In the genomic region with DNA sequence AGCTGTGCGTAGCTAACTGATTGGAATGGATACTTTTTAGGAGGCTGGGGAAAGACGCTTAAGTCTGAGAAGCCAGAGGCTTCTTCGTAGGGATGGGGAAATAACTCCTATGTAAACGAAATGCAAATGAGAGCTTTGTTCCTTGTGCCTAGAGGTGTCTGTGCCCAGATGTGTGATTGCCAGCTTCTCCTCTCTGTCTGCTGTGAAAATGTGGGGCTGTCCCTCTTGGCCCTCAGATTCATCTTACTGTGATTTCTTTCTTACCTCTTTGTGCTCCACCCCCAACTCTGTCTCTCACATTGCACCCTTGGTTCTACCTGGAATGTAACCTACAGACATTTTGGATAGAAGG, we compare ENCODE assay signal across 8 mouse cellular contexts. TPM values are rescaled to one million over a fixed set of nuclear protein-coding genes. Genes with fewer than 3 reads are reported as not detected.
DNase-seq lines count a peak whose midpoint lies in the region; ATAC-seq and TF ChIP-seq lines count a peak whose summit lies in the region.

No protein-coding gene starts in this region.

- H3K79me2 ChIP-seq in heart, adult 2 months (replicated peaks; ENCODE audit: control insufficient read depth, insufficient read depth, low read length), result no peaks in the 10 kb centered on the region

- peak overlapping the region; percentile 94 for H3K4me2 ChIP-seq in forebrain, embryonic 15.5 days (replicated peaks)
- peak overlapping the region; percentile 97 for H3K4me2 ChIP-seq in liver, embryonic 15.5 days

- no peak for TF ChIP-seq EP300 in heart, adult 2 months (IDR thresholded peaks at IDR 0.05; ENCODE audit: insufficient read depth, low read depth, low read length)

- H3K27ac ChIP-seq in heart, adult 2 months, result peak overlapping the region; percentile 99
- H3K27ac ChIP-seq in forebrain, embryonic 15.5 days (replicated peaks), result no peak overlapping the region
- H3K27ac ChIP-seq in liver, embryonic 15.5 days (replicated peaks), result no peak overlapping the region

- DNase-seq in heart, adult 2 months, result no peak
- no peak for DNase-seq in heart, adult 8-10 months (ENCODE audit: low spot score)
- DNase-seq in A20 (ENCODE audit: low read depth, low spot score), result peak; percentile 88
- DNase-seq in thymus, postnatal 0 days (ENCODE audit: low spot score), result no peak
- DNase-seq in gastrocnemius, adult 8-10 months (ENCODE audit: low spot score in 2 of 2), result no peak
- DNase-seq in cerebellum, adult 11 months, result no peak

- ATAC-seq in forebrain, embryonic 15.5 days (replicated peaks), result no peak
- ATAC-seq in liver, embryonic 15.5 days (ENCODE audit: insufficient read depth), result no peak

- no peaks in the 10 kb centered on the region for H3K27me3 ChIP-seq in heart, adult 2 months (ENCODE audit: control insufficient read depth, insufficient read depth, low read length)
- peaks cover 5% of the 10 kb centered on the region; the same call in 1 of the 2 replicates for H3K27me3 ChIP-seq in forebrain, embryonic 15.5 days
- peaks cover 37% of the 10 kb centered on the region for H3K27me3 ChIP-seq in liver, embryonic 15.5 days

- intact Hi-C loops in heart, adult 2 months (cut with DNase I), result loop anchor here (2.0 to 5.0 kb wide), 2 partner anchors 62 to 91 kb away; no protein-coding TSS in a partner anchor

- peak overlapping the region; percentile 40; the same call in 1 of the 2 replicates for H3K9ac ChIP-seq in heart, adult 2 months (ENCODE audit: low read depth, low read length)
- H3K9ac ChIP-seq in forebrain, embryonic 15.5 days (replicated peaks), result peak overlapping the region; percentile 32; the same call in 1 of the 2 replicates
- H3K9ac ChIP-seq in liver, embryonic 15.5 days, result peak overlapping the region; percentile 63

- under 1% methylated on average over 4 of the region's 4 CpGs for WGBS in heart, adult 2 months
- 0% methylated on average over 4 of the region's 4 CpGs for WGBS in forebrain, embryonic 15.5 days
- WGBS in liver, embryonic 15.5 days (ENCODE audit: insufficient replicate concordance), result under 1% methylated on average over 4 of the region's 4 CpGs

- no peak for TF ChIP-seq POLR2A in heart, adult 2 months (IDR thresholded peaks at IDR 0.05; ENCODE audit: insufficient read depth, low read depth, low read length)

- H3K9me3 ChIP-seq in forebrain, embryonic 15.5 days, result no peaks in the 10 kb centered on the region
- no peaks in the 10 kb centered on the region for H3K9me3 ChIP-seq in liver, embryonic 15.5 days (replicated peaks)

- H3K4me1 ChIP-seq in heart, adult 2 months (ENCODE audit: control insufficient read depth, insufficient read depth, low read length), result no peaks in the 10 kb centered on the region; the same call in 1 of the 2 replicates
- H3K4me1 ChIP-seq in forebrain, embryonic 15.5 days, result peaks cover 46% of the 10 kb centered on the region
- H3K4me1 ChIP-seq in liver, embryonic 15.5 days (replicated peaks), result peaks cover 59% of the 10 kb centered on the region

- H3K36me3 ChIP-seq in heart, adult 2 months (ENCODE audit: control insufficient read depth, insufficient read depth, low read length), result no peaks in the 10 kb centered on the region
- H3K36me3 ChIP-seq in forebrain, embryonic 15.5 days, result peaks cover 8% of the 10 kb centered on the region; the same call in 1 of the 2 replicates
- peaks cover 3% of the 10 kb centered on the region for H3K36me3 ChIP-seq in liver, embryonic 15.5 days (replicated peaks)

- no peak for TF ChIP-seq CTCF in heart, adult 2 months (IDR thresholded peaks at IDR 0.05)

- peak overlapping the region; percentile 83 for H3K4me3 ChIP-seq in heart, adult 2 months
- peak overlapping the region; percentile 41 for H3K4me3 ChIP-seq in forebrain, embryonic 15.5 days
- peak overlapping the region; percentile 66 for H3K4me3 ChIP-seq in liver, embryonic 15.5 days (replicated peaks)

RNA-seq across cellular contexts. Expression of gene Zbtb7b, which starts 2.1 kb away (rescaled TPM):
- 10 to 100 TPM; 20.5 to 23.4 TPM for total RNA-seq in heart, adult 2 months (2021)
- 21.5 and 21.9 TPM in 2 replicates for polyA plus RNA-seq in heart, adult 2 months (2012; rRNA removed)
- total RNA-seq in heart, adult 8-10 months (2022), result 10 to 100 TPM; 19.6 to 23.2 (median 22.9) TPM
- 0.37 and 0.52 TPM in 2 replicates for polyA plus RNA-seq in forebrain, embryonic 15.5 days (2015; fragmentation: Nextera tagmentation; extraction: Ambion mirVana)
- 2.3 and 3.3 TPM in 2 replicates for polyA plus RNA-seq in liver, embryonic 15.5 days (2015; fragmentation: Nextera tagmentation; extraction: Ambion mirVana)
- polyA plus RNA-seq in thymus, postnatal 0 days (2015; fragmentation: Nextera tagmentation; extraction: Ambion mirVana), result 4.1 and 4.6 TPM in 2 replicates
- 10 to 100 TPM; 24.0 to 29.5 (median 27.7) TPM for total RNA-seq in gastrocnemius, adult 8-10 months (2022)

RNA-seq across cellular contexts. Expression of gene Lenep, which starts 6.0 kb away (rescaled TPM):
- total RNA-seq in heart, adult 2 months (2021), result not detected
- polyA plus RNA-seq in heart, adult 2 months (2012; rRNA removed), result 2.1 and 5.4 TPM in 2 replicates
- total RNA-seq in heart, adult 8-10 months (2022), result 1 to 10 TPM in 2 of 4 experiments, under 1 TPM in 1, not detected in 1; 0.75 to 1.5 (median 1.2) TPM
- polyA plus RNA-seq in forebrain, embryonic 15.5 days (2015; fragmentation: Nextera tagmentation; extraction: Ambion mirVana), result 0.64 and 0.82 TPM in 2 replicates
- not detected in 2 replicates for polyA plus RNA-seq in liver, embryonic 15.5 days (2015; fragmentation: Nextera tagmentation; extraction: Ambion mirVana)
- not detected in 2 replicates for polyA plus RNA-seq in thymus, postnatal 0 days (2015; fragmentation: Nextera tagmentation; extraction: Ambion mirVana)
- total RNA-seq in gastrocnemius, adult 8-10 months (2022), result 1 to 10 TPM in 1 of 4 experiments, not detected in 3; 2.8 TPM

RNA-seq across cellular contexts. Expression of gene Flad1, which starts 15.0 kb away (rescaled TPM):
- total RNA-seq in heart, adult 2 months (2021), result 10 to 100 TPM; 56.1 to 59.7 TPM
- 81.3 and 89.8 TPM in 2 replicates for polyA plus RNA-seq in heart, adult 2 months (2012; rRNA removed)
- total RNA-seq in heart, adult 8-10 months (2022), result 10 to 100 TPM; 55.5 to 71.8 (median 67.9) TPM
- 42.0 and 42.3 TPM in 2 replicates for polyA plus RNA-seq in forebrain, embryonic 15.5 days (2015; fragmentation: Nextera tagmentation; extraction: Ambion mirVana)
- 14.3 and 16.4 TPM in 2 replicates for polyA plus RNA-seq in liver, embryonic 15.5 days (2015; fragmentation: Nextera tagmentation; extraction: Ambion mirVana)
- polyA plus RNA-seq in thymus, postnatal 0 days (2015; fragmentation: Nextera tagmentation; extraction: Ambion mirVana), result 29.5 and 32.6 TPM in 2 replicates
- total RNA-seq in gastrocnemius, adult 8-10 months (2022), result 10 to 100 TPM; 37.8 to 46.1 (median 41.6) TPM

RNA-seq across cellular contexts. Expression of gene Cks1b, which starts 21.6 kb away (rescaled TPM):
- total RNA-seq in heart, adult 2 months (2021), result 1 to 10 TPM; 3.3 to 3.5 TPM
- polyA plus RNA-seq in heart, adult 2 months (2012; rRNA removed), result 9.0 and 10.7 TPM in 2 replicates
- total RNA-seq in heart, adult 8-10 months (2022), result 1 to 10 TPM; 3.8 to 5.4 (median 4.2) TPM
- 165 and 196 TPM in 2 replicates for polyA plus RNA-seq in forebrain, embryonic 15.5 days (2015; fragmentation: Nextera tagmentation; extraction: Ambion mirVana)
- 210 and 229 TPM in 2 replicates for polyA plus RNA-seq in liver, embryonic 15.5 days (2015; fragmentation: Nextera tagmentation; extraction: Ambion mirVana)
- polyA plus RNA-seq in thymus, postnatal 0 days (2015; fragmentation: Nextera tagmentation; extraction: Ambion mirVana), result 466 and 485 TPM in 2 replicates
- total RNA-seq in gastrocnemius, adult 8-10 months (2022), result 1 to 10 TPM; 2.3 to 3.4 (median 2.6) TPM

RNA-seq across cellular contexts. Expression of gene Shc1, which starts 21.6 kb away (rescaled TPM):
- total RNA-seq in heart, adult 2 months (2021), result 10 to 100 TPM; 31.6 to 32.0 TPM
- 32.4 and 50.5 TPM in 2 replicates for polyA plus RNA-seq in heart, adult 2 months (2012; rRNA removed)
- 10 to 100 TPM; 33.3 to 37.7 (median 36.5) TPM for total RNA-seq in heart, adult 8-10 months (2022)
- polyA plus RNA-seq in forebrain, embryonic 15.5 days (2015; fragmentation: Nextera tagmentation; extraction: Ambion mirVana), result 14.3 and 15.8 TPM in 2 replicates
- 44.8 and 50.6 TPM in 2 replicates for polyA plus RNA-seq in liver, embryonic 15.5 days (2015; fragmentation: Nextera tagmentation; extraction: Ambion mirVana)
- 37.2 and 44.7 TPM in 2 replicates for polyA plus RNA-seq in thymus, postnatal 0 days (2015; fragmentation: Nextera tagmentation; extraction: Ambion mirVana)
- total RNA-seq in gastrocnemius, adult 8-10 months (2022), result 10 to 100 TPM; 14.1 to 20.6 (median 17.7) TPM
